Mouse (Mus musculus) stomach, postnatal 0 days (tissue): ENCODE measurements at regions not wholly inside any gene's neighbourhood (a gene's known extent, or its start where the extent isn't known, plus 50 kb on each side); places are given as distances from the start of the nearest gene placed in this dataset.

Experiments used
- CTCF ChIP-seq: IDR thresholded peaks from 2 replicates; pipeline ENCODE4 v1.5.1; 2016; ENCODE audit warnings: antibody characterized with exemption, low read depth, mild to moderate bottlenecking, moderate library complexity
- EP300 ChIP-seq: optimal IDR thresholded peaks from 2 replicates; pipeline ENCODE3; 2016; ENCODE audit warnings: antibody characterized with exemption

DNA sequence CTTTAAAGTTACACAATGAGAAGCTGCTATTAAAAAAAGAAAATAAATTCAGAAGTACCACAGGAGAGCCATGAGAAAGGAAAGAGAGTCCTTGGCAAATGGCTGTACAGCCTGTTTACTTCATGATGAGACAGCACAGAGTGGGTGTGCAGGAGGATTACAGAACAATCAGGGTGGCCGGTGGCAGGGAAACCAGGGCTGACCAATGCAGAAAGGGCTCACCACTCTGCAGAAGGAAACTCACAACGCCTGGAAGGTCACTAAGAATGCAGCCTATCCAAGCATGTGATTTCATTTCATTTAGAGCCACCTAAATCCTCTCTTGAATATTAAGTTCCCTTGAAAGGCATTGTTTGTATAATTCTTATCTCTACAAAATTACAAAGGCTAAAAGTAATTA, 249.3 kb downstream of the Bcl2 start:
- TF ChIP-seq CTCF = no peak
- no peak for TF ChIP-seq EP300
